Mouse (Mus musculus) G1E (cell line): ENCODE measurements around the gene Rasal2.

Source experiments
- CTCF ChIP-seq: IDR thresholded peaks from 2 replicates; pipeline ENCODE4 v1.5.1; 2012; ENCODE audit warnings: low read depth, low read length, inconsistent platforms, mixed read lengths
- GATA1 ChIP-seq: IDR thresholded peaks from 2 replicates; pipeline ENCODE4 v1.6.1; 2012; ENCODE audit warnings: borderline replicate concordance, low read length, inconsistent platforms, mixed read lengths
- GATA2 ChIP-seq: IDR thresholded peaks from 2 replicates; pipeline ENCODE4 v1.6.1; 2012; ENCODE audit warnings: low read depth, low read length, inconsistent platforms, borderline replicate concordance
- POLR2AphosphoS5 ChIP-seq: IDR thresholded peaks from 2 replicates; pipeline ENCODE4 v1.6.1; 2012; ENCODE audit warnings: low read depth, low read length, inconsistent platforms; ENCODE audit not compliant: insufficient replicate concordance
- TAL1 ChIP-seq: conservative IDR thresholded peaks from 2 replicates; pipeline ENCODE4 v1.6.1; 2012; ENCODE audit warnings: low read depth, low read length, inconsistent platforms, mixed read lengths

DNA sequence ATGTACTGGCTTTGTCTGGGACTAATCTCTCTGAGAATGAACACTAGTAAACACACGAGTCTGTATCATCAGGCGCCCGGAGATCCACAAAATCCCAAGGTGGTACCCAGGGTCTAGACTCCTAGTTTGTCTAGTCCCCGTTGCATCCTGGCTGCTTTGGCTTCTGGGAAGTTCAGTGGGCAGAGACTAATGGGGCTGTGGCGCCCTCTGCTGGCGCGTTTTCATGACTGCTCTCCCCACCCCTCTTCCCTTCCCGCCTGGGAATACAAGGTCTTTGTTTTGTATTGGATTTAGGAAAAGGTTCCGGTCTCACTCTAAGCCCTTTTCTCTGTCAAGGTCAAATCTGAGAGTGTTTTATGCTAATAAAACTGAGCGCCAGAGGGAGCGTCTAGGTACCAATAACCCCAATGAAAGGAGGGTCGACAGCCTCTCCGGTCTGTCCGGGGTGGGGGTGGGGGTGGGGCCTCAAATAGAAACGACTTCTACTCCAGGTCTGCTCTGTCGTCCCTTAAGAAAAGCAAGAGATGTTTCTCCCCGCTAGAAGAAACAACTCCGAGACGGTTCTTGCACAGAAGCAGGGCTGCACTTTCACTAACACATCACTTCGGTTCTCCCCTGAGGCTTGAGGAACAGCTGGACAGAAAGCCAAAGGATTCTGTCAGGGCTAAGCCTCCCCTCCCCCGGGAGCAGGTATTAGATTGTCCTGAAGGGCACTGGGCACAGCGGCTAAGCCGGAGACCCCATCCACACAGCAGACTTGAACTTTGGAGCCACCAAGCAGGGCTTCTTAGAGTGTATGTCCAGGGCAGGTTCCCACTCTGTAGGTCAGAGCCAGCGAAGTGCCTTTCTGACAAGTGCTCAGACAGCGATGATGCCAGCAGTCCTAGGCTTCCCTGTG lies 326.0 kb downstream of the Rasal2 start:
- no peak for TF ChIP-seq CTCF
- TF ChIP-seq GATA2 = no peak
- no peak for TF ChIP-seq GATA1
- no peak for TF ChIP-seq TAL1
- TF ChIP-seq POLR2AphosphoS5 = no peak
